Mouse (Mus musculus): Measurements from ENCODE around the gene Caprin1. TPM values are rescaled to one million over a fixed set of nuclear protein-coding genes. Genes with fewer than 3 reads are reported as not detected.

Caprin1 gene
- polyA plus RNA-seq (2015; fragmentation: Illumina TruSeq; extraction: RNeasy Lipid Tissue Mini Kit (QIAGEN cat#74804); ENCODE audit: insufficient read depth, low replicate concordance) = 283 TPM

DNA sequence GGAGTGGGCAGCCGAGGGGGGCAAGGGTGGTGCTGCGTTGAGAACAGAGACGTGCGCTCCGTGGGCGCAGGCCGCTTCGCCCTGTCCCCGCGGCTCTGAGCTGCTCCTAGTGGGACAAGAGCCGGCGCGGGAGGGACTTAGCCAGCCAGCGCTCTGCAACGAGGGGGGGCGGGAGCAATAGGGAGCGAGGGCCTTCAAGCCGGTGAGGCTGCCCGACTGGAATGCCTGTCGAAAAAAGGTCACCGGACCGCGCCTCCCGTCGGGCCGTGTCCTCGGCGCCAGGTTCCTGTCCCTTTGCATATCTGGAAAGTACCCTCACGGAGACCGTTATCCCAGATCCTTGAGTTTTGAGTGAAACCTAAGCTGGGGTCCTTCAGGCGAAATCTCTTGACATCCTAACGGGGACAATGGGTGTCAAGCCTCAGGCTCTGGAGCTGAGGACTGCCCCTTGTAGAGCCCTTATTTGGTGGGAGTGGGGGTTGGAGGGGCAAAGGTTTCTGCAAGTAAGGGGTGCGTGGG, at the start of gene Caprin1:
Caprin1 (minus strand) TSS at position 159 of the 519 bp plus-strand sequence.

DNA sequence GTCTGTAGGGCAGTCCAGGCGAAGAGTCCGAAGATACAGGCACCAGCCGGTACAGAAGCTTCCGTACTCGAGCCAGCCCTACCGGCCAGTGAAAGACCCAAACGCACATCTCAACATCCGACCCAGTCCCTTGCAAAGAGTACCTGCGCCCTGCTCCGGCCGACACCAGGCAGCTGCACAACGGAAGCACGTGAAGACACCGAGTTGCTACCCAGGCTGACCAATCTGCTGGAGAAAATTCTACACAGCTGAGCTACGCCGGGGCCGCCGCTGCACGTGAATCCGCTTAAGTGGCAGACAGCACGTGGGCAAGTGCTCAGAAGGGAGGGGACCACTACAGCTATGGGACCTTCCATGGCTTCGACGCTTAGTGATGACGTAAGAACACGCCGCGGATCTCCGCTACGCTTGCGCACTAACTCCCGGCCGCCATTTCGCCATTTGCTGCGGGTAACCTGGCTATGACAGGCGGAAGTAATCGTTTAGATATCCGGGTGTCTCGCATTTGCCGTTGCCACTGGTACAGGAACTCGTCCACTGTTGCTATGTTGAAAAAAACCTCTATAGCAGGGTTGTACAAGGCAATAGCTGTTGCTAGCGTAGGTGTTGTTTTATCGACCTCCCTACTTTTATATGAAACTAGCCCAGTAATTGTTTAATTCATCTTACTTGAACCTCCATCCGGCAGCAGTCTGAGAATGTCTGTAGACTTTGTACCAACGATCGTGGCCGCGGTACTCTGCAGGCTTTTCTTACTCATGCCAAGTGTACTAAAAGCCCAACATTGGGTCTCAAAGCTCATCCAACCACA, 36.3 kb downstream of the Caprin1 start, which contains the start of gene Nat10:
Nat10 (minus strand) TSS at position 365 of the 811 bp plus-strand sequence.

Other genes starting within 250 kb of the Caprin1 start
- 3.9 TPM for gene Abtb2, start 231.3 kb downstream of the Caprin1 start, polyA plus RNA-seq (2015; fragmentation: Illumina TruSeq; extraction: RNeasy Lipid Tissue Mini Kit (QIAGEN cat#74804); ENCODE audit: insufficient read depth, low replicate concordance)
- 62.7 TPM for gene Nat10, start 36.4 kb downstream of the Caprin1 start, polyA plus RNA-seq (2015; fragmentation: Illumina TruSeq; extraction: RNeasy Lipid Tissue Mini Kit (QIAGEN cat#74804); ENCODE audit: insufficient read depth, low replicate concordance)
- gene Lmo2, start 160.3 kb upstream of the Caprin1 start, polyA plus RNA-seq (2015; fragmentation: Illumina TruSeq; extraction: RNeasy Lipid Tissue Mini Kit (QIAGEN cat#74804); ENCODE audit: insufficient read depth, low replicate concordance) = 212 TPM
- gene Fbxo3, start 230.1 kb upstream of the Caprin1 start, polyA plus RNA-seq (2015; fragmentation: Illumina TruSeq; extraction: RNeasy Lipid Tissue Mini Kit (QIAGEN cat#74804); ENCODE audit: insufficient read depth, low replicate concordance) = 52.8 TPM
- gene 4931422A03Rik, start 230.7 kb upstream of the Caprin1 start, polyA plus RNA-seq (2015; fragmentation: Illumina TruSeq; extraction: RNeasy Lipid Tissue Mini Kit (QIAGEN cat#74804); ENCODE audit: insufficient read depth, low replicate concordance) = not detected

All from spleen, adult 10 weeks (tissue).